8 mouse cellular contexts compared by ENCODE assay signal in the genomic region with DNA sequence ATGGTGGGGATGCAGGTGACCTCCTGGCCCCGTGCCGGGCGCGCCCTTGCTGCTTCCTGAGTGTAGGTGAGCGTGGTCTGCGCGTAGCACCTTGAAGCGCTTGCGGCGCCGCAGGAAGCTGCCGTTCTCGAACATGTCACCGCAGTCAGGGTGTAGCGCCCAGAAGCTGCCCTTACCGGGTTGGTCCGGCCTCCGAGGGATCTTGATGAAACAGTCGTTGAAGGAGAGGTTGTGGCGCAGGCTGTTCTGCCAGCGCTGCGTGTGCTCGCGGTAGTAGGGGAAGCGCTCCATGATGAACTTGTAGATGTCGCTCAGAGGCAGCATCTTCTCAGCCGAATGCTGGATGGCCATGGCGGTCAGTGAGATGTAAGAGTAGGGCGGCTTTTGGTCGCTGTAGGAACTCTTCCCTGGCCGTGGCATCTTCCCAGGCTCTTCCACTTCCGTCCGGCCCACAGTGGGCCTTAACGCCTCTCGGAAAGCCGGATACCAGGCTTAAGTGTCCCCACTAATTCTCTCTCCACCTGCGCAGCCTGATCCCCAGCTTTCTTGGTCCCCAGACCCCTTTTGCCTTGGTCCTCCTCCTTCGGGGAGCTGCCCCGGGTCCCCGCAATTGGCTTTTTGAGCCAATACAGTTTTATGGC. TPM values are rescaled to one million over a fixed set of nuclear protein-coding genes. Genes with fewer than 3 reads are reported as not detected.
A peak's percentile ranks its signal among the peaks of the same experiment; 100 is the strongest.
DNase-seq lines count a peak whose midpoint lies in the region; ATAC-seq and TF ChIP-seq lines count a peak whose summit lies in the region.

A gene (minus strand): TSS at position 585 of the 641 bp plus-strand sequence.

- WGBS in heart, adult 2 months, result 3% methylated on average over 40 of the region's 40 CpGs
- WGBS in forebrain, postnatal 0 days, result 4% methylated on average over 40 of the region's 40 CpGs
- 3% methylated on average over 40 of the region's 40 CpGs for WGBS in liver, embryonic 16.5 days (ENCODE audit: insufficient replicate concordance)

- H3K4me2 ChIP-seq in forebrain, postnatal 0 days (ENCODE audit: low read depth), result peak within 1 kb of the TSS; percentile 76
- H3K4me2 ChIP-seq in liver, embryonic 16.5 days (ENCODE audit: low read depth, low read length), result peak within 1 kb of the TSS; percentile 42

- intact Hi-C loops in heart, adult 2 months (cut with DNase I), result no loop called here
- intact Hi-C loops in heart, postnatal 25 days (cut with DNase I), result no loop called here

- H3K9ac ChIP-seq in heart, adult 2 months (ENCODE audit: low read depth, low read length), result 0 out of 2 replicates have a peak within 1 kb of the TSS, but pooled peaks have one; percentile 26
- H3K9ac ChIP-seq in ES-E14 (ENCODE audit: insufficient read depth, low read depth, low read length, poor library complexity, severe bottlenecking), result peak within 1 kb of the TSS; percentile 31; the same call in 1 of the 2 replicates
- peak within 1 kb of the TSS; percentile 18; the same call in 1 of the 2 replicates for H3K9ac ChIP-seq in forebrain, postnatal 0 days
- no peak within 1 kb of the TSS for H3K9ac ChIP-seq in liver, embryonic 16.5 days (ENCODE audit: low read depth, low read length)

- H3K79me2 ChIP-seq in heart, adult 2 months (replicated peaks; ENCODE audit: control insufficient read depth, insufficient read depth, low read length), result no peaks in the 10 kb centered on the region

- H3K27ac ChIP-seq in heart, adult 2 months, result no peak within 1 kb of the TSS
- no peak within 1 kb of the TSS for H3K27ac ChIP-seq in ES-E14 (ENCODE audit: insufficient read depth, low read depth, low read length, poor library complexity, severe bottlenecking)
- H3K27ac ChIP-seq in forebrain, postnatal 0 days (ENCODE audit: low read depth, low read length), result no peak within 1 kb of the TSS
- no peak within 1 kb of the TSS for H3K27ac ChIP-seq in liver, embryonic 16.5 days (ENCODE audit: low read length)

- TF ChIP-seq CTCF in heart, adult 2 months (IDR thresholded peaks at IDR 0.05), result no peak
- TF ChIP-seq CTCF in forebrain, postnatal 0 days (IDR thresholded peaks at IDR 0.05; ENCODE audit: low read depth), result no peak

- peak; percentile 26; the same call in 1 of the 2 replicates for ATAC-seq in forebrain, postnatal 0 days
- ATAC-seq in liver, embryonic 16.5 days (ENCODE audit: low read depth), result no peak

- no peak for TF ChIP-seq POLR2A in heart, adult 2 months (IDR thresholded peaks at IDR 0.05; ENCODE audit: insufficient read depth, low read depth, low read length)

- no peaks in the 10 kb centered on the region for H3K36me3 ChIP-seq in heart, adult 2 months (ENCODE audit: control insufficient read depth, insufficient read depth, low read length)
- H3K36me3 ChIP-seq in ES-E14 (ENCODE audit: control insufficient read depth, insufficient read depth, low read length, poor library complexity, severe bottlenecking), result no peaks in the 10 kb centered on the region
- H3K36me3 ChIP-seq in forebrain, postnatal 0 days (ENCODE audit: insufficient read depth), result no peaks in the 10 kb centered on the region
- H3K36me3 ChIP-seq in liver, embryonic 16.5 days (ENCODE audit: control insufficient read depth, insufficient read depth), result no peaks in the 10 kb centered on the region

- H3K9me3 ChIP-seq in ES-E14 (ENCODE audit: control insufficient read depth, insufficient read depth, low read depth, low read length), result no peaks in the 10 kb centered on the region
- H3K9me3 ChIP-seq in forebrain, postnatal 0 days (ENCODE audit: low read length), result no peaks in the 10 kb centered on the region
- H3K9me3 ChIP-seq in liver, embryonic 16.5 days (replicated peaks; ENCODE audit: control insufficient read depth, low read length), result no peaks in the 10 kb centered on the region

- H3K27me3 ChIP-seq in heart, adult 2 months (ENCODE audit: control insufficient read depth, insufficient read depth, low read length), result peaks cover 50% of the 10 kb centered on the region
- peaks cover 82% of the 10 kb centered on the region for H3K27me3 ChIP-seq in forebrain, postnatal 0 days (ENCODE audit: insufficient read depth, low read length)
- H3K27me3 ChIP-seq in liver, embryonic 16.5 days (ENCODE audit: control insufficient read depth, insufficient read depth, low read depth, low read length), result peaks cover 100% of the 10 kb centered on the region

- DNase-seq in heart, adult 2 months, result peak in 1 of 2 experiments; percentile 19
- DNase-seq in heart, postnatal 25 days (ENCODE audit: low spot score), result no peak
- DNase-seq in ES-E14 (ENCODE audit: low read depth, low spot score), result peak; percentile 24
- DNase-seq in forebrain, postnatal 0 days, result peak; percentile 59
- no peak for DNase-seq in adipocyte (ENCODE audit: low spot score)
- DNase-seq in yolk sac, embryonic 10.5 days (ENCODE audit: low spot score), result no peak
- DNase-seq in c-Kit-positive CD71-positive TER-119-positive erythroid progenitor cells, embryonic 14.5 days (ENCODE audit: low spot score), result no peak

- in situ Hi-C loops in ES-E14 (cut with MboI; ENCODE audit: low sequenced_read_pairs in 2 of 2, unreplicated experiment in 2 of 2), result no loop called here

- TF ChIP-seq EP300 in heart, adult 2 months (IDR thresholded peaks at IDR 0.05; ENCODE audit: insufficient read depth, low read depth, low read length), result no peak

- no peaks in the 10 kb centered on the region for H3K4me1 ChIP-seq in heart, adult 2 months (ENCODE audit: control insufficient read depth, insufficient read depth, low read length)
- peaks cover 0 to 6% of the 10 kb centered on the region in 2 experiments; a peak in 1 of 4 replicates for H3K4me1 ChIP-seq in ES-E14 (ENCODE audit: control insufficient read depth in 2 of 2, insufficient read depth in 2 of 2, low read length in 2 of 2, poor library complexity in 1 of 2)
- peaks cover 6% of the 10 kb centered on the region; the same call in 1 of the 2 replicates for H3K4me1 ChIP-seq in forebrain, postnatal 0 days (ENCODE audit: insufficient read depth)
- no peaks in the 10 kb centered on the region; the same call in none of the 2 replicates for H3K4me1 ChIP-seq in liver, embryonic 16.5 days (ENCODE audit: control insufficient read depth, low read depth, low read length)

- H3K4me3 ChIP-seq in heart, adult 2 months, result peak within 1 kb of the TSS; percentile 33
- H3K4me3 ChIP-seq in ES-E14 (ENCODE audit: insufficient read depth in 1 of 2, low read depth in 1 of 2, low read length in 2 of 2, poor library complexity in 1 of 2, severe bottlenecking in 1 of 2), result peak within 1 kb of the TSS; percentile 40 to 45; a peak in 3 of 4 replicates
- peak within 1 kb of the TSS; percentile 45 for H3K4me3 ChIP-seq in forebrain, postnatal 0 days (ENCODE audit: low read depth, low read length)
- peak within 1 kb of the TSS; percentile 38 for H3K4me3 ChIP-seq in liver, embryonic 16.5 days (ENCODE audit: low read depth, low read length)

TF ChIP-seq in ES-E14, 5 proteins besides CTCF, POLR2A, EP300 and RAD21:
- no peak for TF ChIP-seq ZNF384 (IDR thresholded peaks at IDR 0.05; ENCODE audit: low read depth, low read length)
- TF ChIP-seq ZC3H11A (IDR thresholded peaks at IDR 0.05; ENCODE audit: borderline replicate concordance, low read depth, low read length), result no peak
- TF ChIP-seq CHD2 (IDR thresholded peaks at IDR 0.05; ENCODE audit: low read depth, low read length), result no peak
- no peak for TF ChIP-seq MAFK (IDR thresholded peaks at IDR 0.05; ENCODE audit: insufficient read depth, low read depth, low read length)
- TF ChIP-seq HCFC1 (IDR thresholded peaks at IDR 0.05; ENCODE audit: borderline replicate concordance, insufficient read depth, low read length), result no peak

RNA-seq across cellular contexts. Expression of the gene that starts here (rescaled TPM):
- not detected for total RNA-seq in heart, adult 2 months (2021)
- polyA plus RNA-seq in heart, adult 2 months (2012; rRNA removed), result not detected in 2 replicates
- total RNA-seq in heart, postnatal 25 days (2021), result not detected
- total RNA-seq in ES-E14 (2012; rRNA removed), result not detected in 2 replicates
- 0.62 and 1.4 TPM in 2 replicates for total RNA-seq in forebrain, postnatal 0 days (2014; rRNA removed)
- polyA plus RNA-seq in forebrain, postnatal 0 days (2015; fragmentation: Nextera tagmentation; extraction: Ambion mirVana), result 0.30 TPM in 1 of 2 replicates, not detected in the other
- not detected in 2 replicates for polyA plus RNA-seq in liver, embryonic 16.5 days (2015; fragmentation: Nextera tagmentation; extraction: Ambion mirVana)

Comparison
In these comparisons a context has a peak if more than half of its experiments do, and no peak if none do; other contexts are left out.
1. Peak in DNase-seq, H3K4me3 ChIP-seq and H3K9ac ChIP-seq in ES-E14; RNA of the gene not detected or under 1 TPM.